Mouse (Mus musculus) liver, embryonic 14.5 days (tissue): ENCODE measurements at regions not wholly inside any gene's neighbourhood (a gene's known extent, or its start where the extent isn't known, plus 50 kb on each side); places are given as distances from the start of the nearest gene placed in this dataset.

Experiments
- CTCF ChIP-seq: IDR thresholded peaks from 2 replicates; pipeline ENCODE4 v1.5.1; 2016; ENCODE audit warnings: antibody characterized with exemption, low read depth, control low read depth
- EP300 ChIP-seq: IDR thresholded peaks from 2 replicates; pipeline ENCODE4 v1.6.1; 2016; ENCODE audit warnings: antibody characterized with exemption, low read depth

DNA sequence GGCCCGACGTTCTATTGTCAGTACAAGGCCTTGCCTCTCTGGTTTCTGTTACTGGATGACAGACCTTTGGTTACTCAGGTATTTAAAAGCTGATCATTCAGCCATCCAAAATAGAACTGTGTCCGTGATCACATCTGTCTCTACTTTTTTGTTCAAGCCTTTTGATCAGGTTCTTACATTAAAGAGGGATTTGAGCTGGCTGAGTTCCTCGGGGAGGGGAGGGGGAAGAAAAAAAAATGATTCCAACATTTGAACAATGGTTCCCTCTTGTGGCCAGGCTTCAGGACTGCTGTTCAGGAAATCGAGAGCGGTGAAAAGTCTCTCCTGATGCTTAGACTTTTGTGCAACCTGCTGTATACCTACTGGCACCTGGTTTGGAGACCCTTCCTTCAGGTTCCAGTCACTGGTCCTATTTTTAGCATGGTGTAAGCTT, 140.8 kb upstream of the Kcnh8 start:
- TF ChIP-seq EP300 (no peak), CTCF (peak; percentile 18; the same call in 1 of the 2 replicates)
